Mouse (Mus musculus) layer of hippocampus, adult 18-20 months (tissue): ENCODE results near the gene Aff3. TPM values are rescaled to one million over a fixed set of nuclear protein-coding genes. Genes with fewer than 3 reads are reported as not detected.

Source experiments
- DNase-seq, 2 experiments: peaks; one replicate each; pipeline ENCODE4 v3.0.0; 2022; ENCODE audit warnings: low spot score in 2 of 2
- total RNA-seq, 2 experiments: library from RNA; stranded (reverse); gene quantifications; 2 replicates each; pipeline ENCODE4 v1.2.3; 2021

Aff3 gene
- total RNA-seq, 2 experiments from 2014 or later: 115 to 122 TPM

DNA sequence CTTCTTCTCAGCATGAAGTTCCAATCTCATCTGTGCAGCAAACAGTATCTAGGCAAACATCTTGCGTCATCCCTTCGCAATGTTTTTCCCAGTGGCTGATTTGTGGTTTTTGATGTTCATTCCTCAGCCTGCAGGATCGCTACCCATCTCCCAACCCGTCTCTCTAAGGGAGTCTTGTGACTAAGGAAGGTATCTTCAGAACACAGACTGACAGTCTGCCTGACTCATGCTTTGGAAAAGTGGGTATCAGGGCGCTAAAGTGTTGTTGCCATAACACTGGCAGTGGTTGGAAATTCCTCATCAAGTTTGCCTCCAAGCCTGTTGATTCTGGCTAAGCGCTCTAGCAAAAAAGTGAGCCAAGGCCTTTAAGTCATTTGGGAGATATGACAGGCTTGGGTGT lies 372.8 kb downstream of the Aff3 start:
- no peak for DNase-seq

DNA sequence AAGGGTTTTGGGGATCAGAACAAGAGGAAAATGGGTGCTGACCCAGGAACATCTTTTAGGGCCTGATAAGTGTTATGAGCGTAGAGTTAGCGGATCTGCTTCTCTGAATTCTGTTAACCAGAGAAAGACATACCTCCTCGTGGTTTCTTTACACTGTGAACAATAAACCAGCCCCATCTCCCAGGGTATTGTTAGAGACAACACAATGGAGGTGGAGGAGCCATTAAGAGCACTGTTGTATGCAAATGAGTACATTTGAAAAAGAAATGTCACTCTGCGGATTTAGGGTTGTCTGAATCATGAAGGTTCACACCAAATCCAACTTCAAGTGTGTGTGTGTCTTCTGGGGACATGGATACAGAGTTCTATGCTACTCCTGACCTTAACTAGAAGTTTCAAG lies 373.3 kb downstream of the Aff3 start:
- DNase-seq: no peak

DNA sequence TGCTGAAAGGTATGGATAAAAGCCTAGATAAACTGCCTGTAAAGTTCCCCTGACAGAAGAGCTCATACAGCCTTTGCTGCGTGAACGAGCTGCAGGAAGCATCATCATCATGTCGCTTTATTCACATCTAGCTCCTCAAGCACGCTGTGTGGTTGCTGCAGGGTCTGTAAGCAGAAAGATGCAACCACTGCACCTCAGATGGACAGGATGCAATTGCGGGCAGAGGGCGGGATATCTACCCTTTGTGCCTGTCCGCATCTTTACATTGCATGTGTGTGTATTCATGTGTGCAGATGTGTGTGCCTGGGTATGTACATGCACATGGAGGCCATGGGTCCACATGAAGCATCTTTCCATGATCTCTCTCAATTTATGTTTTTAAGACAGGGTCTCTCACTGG lies 373.9 kb downstream of the Aff3 start:
- no peak for DNase-seq

DNA sequence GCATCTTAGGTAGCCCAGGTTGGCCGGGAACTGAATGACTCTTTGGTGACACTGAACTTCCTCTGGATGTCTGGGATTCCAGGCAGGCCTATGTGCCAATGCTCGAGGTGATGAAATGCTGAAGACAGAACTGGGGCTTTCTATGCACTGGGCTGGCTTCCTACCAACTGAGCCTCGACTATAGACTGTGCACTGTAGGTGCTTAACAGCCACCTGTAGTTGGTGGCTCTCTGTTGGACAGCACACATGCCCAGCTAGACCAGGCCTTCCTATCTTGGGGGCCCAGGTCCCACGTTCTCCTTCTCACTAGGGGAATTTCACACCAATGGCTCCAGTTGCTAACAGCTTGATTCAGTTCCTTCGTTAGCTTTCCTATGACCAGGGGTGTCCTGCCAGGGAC lies 374.9 kb downstream of the Aff3 start:
- DNase-seq: no peak

DNA sequence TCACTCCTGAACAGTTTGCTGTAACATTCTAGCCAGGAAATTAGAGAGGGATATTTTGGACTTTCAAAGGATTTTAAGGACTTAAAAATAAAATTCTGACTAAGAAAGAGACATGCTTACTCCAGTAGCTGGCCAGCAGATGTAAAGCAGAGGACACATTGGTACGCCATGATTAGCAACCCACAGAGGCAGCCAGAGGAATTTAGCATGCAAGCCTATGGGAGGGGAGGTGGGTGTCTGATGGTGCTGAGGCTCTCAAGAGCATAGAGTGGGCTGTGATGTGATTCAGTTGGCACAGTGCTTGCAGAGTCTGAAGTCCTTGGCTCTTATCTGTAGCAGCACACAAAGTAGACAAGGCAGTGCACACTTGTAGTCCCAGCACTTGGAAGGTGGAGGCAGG lies 376.0 kb downstream of the Aff3 start:
- peak; percentile 27 to 53 for DNase-seq

DNA sequence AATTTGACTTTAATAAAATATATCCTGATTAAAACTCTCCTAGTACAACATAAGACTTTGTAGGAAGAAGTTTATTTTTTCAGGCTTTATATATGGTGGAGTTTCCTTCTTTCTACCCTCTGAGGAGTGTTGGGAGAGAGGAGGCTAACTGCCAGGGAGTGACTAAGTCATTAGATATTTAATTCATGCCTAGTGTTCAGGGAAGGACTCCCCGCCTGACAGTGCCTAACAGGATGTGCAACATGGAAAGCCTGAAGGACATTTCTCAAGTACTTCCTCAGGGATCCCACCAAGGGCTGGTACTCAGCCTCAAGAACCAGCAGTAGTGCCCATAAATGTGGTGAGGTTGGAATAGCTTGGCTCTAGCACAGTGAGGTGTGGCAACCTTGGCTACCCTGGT lies 378.2 kb downstream of the Aff3 start:
- DNase-seq: no peak

DNA sequence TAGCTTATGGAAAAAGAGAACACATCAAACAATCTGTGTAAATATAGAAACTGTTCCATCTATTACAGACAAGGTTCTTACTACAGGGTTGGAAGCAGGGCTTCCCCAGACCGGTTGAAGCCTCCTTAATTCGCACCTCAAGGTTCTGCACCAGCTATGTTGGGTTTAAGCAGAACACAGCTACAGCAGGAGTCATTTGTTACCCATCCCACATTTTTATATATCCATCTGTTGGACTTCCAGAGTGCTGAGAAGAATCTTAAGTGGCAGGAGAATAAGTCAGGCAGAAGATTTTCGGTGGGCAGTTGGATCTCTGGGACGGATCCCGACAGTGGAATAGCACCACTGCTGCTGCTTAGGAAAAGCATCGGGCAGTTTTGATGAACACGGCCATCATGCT lies 384.2 kb downstream of the Aff3 start:
- DNase-seq: no peak

DNA sequence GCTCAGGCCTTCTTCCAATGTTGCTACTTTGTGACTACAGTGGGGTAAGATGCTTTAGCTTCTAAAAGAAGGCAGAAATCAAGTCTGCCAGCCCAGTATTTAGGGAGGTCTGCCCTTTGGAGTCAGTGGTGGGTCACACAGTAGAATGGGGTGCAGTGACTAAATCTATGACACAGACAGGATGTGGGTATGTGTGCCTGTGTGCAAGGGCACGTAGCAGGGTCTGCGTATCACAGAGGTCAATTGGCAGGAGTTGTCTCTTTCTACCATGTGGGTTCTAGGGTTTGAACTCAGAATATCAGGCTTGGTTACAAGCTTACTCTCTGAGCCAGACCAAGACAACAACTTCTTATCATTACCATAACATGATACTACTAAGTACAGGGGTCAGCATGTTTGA lies 393.4 kb downstream of the Aff3 start:
- no peak for DNase-seq

DNA sequence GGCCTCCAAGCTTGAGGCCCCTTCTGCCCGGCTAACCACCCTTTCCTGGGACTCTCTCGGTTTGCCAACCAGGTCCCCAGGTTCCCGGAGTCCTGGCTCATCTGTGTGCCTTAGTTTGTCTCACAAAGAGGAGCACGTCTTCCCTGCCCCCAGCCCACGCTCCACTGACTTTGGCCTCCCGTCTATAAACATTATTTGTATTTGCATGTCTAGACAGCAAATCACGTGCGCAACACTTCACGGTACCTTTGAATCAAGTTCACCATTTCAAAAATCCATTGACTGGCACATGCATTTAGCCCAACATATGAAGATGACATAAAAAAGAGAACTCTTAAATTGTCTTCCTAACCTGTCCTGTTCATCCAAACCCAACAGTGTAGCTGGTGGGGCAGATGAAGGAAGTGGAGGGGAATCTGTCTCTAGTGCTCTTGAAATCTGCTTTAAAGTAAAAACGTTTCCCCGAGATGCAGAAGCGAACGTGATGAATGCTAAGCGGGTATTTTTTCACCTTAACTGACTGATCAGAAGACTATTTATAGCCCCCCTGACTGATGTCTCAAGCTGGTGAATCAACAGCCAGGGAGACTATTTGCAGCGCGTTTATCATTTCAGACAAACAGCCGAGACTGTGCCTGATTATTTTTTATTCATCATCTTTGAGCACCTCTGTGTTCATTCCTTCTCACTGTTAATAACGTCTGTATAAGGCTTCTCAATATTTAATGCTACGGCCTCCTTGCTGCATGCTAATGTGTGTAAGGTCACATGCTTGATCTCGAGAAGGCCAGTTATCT lies 396.3 kb downstream of the Aff3 start:
- DNase-seq: no peak

DNA sequence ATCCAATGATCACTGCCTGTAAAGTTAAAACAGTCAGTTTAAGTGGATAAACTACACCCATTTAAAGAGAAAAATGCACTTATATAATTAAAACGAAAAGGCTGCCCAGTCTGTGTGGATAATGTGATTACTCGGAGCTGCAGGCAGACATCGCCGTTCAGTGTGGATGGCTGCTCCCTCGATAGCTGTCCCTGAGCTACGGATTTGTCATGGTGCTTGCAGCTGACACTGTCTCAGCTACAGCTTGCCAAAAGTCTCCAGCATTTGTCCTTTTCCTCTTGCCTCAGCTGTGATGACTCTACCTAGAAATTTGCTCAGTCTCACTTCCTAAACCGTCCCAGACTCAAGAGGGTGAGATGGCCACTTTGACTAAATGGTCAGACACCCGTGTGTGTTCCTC lies 401.5 kb downstream of the Aff3 start:
- peak in 1 of 2 experiments; percentile 43 for DNase-seq

DNA sequence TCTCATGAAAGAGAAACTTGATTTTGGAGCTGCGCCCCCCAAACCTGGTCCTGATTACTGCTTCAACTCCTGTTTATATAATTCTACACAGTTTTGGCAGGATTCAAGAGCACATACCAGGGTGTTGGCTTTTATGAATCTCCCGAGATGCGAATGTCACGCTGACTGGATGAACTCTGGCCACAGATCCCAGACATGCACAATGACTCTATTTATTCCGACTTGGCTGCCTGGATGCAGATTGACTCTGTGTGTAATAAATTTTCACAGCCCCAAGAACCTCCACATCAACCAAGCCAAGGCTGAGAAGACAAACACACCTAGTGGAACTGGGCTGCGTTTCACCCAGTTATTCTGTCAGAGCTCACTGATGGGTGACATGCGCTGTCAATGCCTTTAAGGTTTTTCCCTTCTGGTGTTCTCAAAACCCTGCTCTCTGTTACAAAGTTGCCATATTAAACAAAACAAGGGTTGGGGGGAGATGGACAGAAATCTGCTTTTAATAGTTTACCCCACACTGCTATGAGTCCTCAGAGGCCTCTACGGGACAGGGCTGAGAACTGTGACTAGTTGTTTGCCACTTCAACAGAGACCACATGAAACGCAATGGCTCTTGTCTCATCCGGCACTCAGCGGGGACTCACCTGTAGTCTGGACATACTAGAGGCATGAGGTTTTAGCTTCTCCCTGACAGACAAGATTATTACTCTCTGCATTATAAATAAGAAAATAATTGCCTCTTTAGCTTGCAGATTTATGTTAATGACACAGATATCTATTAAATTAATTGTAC lies 402.2 kb downstream of the Aff3 start:
- no peak for DNase-seq

DNA sequence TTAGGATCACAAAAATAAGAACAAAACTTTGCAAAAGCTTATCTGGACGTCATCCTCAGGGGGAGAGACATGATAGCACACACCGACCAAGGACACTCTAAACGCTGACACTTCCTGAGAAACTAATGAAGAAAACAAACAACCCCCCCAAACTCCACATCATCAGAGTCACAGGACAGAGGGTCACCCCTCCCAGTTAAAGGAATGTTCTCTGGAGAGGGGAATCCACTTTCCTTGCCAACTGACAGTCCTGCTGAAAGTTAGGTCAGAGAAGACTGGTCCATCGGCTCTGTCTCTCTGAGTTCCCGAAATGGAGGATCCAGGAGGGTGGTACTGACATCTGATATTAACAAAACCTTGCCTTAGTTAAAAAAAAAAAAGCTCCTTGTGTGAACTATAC lies 403.7 kb downstream of the Aff3 start:
- DNase-seq: no peak

DNA sequence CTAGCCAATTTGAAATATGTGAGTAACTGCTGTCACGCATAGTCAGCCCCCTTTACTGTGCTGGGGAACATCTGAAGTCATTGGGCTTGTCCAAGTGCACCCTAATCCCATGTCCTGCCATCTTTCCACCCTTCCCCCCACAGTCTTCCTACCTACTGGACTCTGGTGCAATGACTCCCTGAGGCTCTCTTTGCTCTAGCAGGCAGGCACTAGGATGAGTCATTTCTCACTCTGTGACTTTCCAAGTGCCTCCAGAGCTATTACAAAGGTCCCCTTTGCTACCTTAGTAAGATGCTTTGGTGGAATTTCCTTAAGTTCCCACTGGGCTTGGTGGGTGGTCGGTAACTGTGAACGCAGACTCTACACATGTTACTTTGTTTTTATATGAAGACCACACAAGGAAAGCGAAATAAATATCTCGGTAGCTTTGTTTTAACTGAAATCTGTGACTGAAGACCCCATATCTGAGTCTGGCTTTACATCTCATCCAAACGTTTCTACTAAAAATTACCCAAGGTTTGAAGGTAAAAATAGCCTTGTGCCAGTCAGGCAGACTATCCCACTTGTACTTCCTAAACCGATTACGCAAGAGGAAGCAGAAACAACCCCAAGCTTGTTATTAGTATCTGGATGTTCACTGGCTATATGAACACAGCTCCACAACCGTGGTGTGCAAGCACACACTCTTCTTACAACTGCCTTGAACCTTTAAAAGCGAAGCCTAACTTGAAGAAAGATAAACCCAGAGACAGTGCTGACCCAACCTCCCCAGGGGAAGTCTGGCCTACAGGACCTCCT lies 405.0 kb downstream of the Aff3 start:
- no peak for DNase-seq

DNA sequence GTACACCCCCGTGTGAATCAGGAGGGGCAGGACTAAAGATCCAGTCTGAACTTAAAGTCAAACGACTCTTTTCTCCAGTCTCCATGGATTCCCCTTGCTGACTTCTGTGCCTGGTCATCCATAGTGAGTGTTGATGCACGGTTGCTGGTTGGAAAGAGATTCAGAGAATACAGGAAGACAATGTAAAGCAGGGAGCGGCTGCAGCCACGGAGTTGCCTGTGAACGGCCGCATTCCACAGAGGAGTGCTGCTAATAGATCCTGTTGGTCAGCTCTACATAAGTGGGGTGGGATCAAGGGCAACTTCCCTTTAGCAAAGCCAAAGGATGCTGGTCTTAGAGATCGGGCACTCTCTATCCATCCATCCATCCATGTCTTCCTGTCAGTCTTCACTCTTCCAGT lies 410.3 kb downstream of the Aff3 start:
- no peak for DNase-seq

DNA sequence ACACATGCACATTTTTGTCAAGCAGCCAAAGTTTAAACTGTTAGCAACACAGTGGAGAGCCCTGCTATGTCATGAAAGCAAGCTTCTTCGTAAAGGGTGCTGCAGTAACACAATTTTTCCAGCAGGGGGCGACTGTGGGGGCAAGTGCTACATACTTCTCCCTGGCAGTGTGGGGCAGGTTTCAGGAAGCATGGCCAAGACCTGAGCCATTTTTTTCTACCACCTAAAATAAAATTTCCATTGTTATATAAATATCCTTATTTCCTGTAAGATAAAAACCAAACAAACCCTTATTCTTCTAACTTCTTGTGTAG lies 412.0 kb downstream of the Aff3 start:
- no peak for DNase-seq

DNA sequence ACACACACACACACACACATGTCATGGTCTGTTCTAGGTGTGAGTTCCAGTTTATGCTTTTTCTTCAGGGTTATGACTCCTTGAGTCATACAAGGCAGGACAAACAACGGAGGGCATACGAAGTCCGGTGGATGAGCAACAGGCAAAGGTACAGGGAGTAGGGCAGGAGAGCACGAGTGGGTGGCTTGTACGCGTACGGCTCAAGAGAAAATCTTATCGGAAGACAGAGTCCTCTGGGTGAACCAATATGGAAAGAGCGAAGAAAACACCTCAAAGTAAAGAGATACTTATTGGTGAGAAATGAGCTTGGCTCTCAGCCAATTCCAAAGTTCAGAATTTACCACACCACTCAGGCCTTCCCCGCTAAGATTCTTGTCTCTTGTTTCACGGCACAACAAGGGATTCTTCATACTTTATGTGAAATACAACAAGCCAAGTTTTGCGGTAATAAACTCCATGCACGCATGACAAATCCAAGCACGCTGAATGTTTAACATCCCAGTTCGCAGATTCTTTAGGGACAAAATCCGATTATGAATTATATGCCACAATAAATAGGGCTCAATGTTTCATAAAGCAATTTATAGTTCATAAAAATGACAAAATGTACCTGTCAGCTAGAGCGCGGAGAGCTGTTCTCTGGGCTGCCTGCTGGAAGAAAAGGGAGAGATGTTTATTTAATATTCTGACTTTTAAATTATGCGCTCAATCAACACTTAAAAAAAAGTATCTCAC lies 412.6 kb downstream of the Aff3 start:
- no peak for DNase-seq

DNA sequence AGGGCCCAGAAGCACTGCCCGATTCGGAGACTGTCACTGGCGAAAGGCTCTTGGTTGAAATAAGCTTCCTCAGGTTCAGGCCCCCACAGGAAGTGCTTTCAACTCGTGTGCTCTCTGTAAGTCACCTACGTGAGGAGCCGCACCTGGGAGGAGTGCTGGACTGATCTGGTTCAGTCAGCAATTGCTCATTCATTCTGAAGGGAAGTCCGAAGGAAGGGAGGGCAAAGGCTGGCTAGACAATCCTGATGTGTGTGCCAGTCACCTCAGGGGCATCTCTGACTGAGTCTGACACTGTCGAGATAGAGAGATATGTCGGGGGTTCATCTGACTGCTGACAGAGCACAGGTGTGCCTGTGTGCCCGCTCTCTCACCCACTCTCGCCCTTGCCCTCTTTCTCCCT lies 413.3 kb downstream of the Aff3 start:
- DNase-seq: no peak

DNA sequence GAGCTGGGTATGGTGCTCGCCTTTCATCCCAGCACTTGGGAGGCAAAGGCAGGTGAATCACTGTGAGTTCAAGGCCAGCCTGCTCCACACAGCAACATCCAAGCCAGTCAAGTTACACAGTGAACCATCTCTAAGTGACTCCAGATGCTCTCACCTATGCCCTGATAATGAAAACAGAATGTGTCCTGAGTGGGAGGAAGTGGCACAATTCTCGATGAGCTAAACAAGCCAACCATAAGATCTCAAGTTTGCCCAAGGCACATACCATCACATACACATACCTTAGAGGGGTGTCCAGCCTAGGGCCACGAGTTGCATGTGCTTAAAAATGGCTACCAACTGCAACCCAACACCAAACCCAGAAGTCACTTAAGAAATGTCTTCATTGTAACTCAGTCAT lies 414.5 kb downstream of the Aff3 start:
- no peak for DNase-seq

DNA sequence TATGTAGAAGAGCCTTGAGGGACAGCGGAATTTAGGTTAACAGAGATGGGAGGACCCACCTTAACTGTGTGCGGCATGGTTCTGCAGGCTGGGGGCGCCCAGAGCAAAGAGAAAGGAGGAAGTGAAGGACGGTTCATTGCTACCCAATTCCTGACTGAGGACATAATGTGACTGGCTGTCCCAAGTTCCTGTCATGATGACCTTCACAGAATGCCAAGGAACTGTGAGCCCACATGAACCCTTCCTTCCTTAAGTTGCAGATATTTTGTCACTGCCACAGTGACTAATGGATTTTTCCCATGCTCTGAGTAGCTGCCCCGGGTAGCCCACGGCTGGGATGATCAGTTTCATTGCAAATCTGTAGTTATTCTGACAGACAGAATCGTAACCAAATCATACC lies 415.2 kb downstream of the Aff3 start:
- DNase-seq: no peak

DNA sequence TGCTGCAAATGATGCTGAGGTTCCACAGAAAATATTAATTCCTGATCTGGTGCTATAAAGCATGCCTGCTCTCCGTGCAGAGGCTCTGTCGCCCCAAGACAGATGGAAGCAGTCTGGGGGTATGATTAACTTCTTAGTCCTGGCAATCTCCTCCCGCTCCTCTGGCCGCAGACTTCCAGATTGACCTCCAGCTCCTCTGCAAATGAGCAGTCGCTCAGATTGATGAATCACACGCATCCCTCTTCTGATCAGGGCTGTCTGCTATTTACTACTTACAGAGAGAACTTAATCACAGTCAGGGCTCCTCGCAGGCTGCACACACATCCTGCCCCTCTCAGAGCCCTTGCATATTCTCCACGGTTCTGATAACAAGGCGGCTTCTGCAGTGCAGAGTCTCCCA lies 416.7 kb downstream of the Aff3 start:
- no peak for DNase-seq

DNA sequence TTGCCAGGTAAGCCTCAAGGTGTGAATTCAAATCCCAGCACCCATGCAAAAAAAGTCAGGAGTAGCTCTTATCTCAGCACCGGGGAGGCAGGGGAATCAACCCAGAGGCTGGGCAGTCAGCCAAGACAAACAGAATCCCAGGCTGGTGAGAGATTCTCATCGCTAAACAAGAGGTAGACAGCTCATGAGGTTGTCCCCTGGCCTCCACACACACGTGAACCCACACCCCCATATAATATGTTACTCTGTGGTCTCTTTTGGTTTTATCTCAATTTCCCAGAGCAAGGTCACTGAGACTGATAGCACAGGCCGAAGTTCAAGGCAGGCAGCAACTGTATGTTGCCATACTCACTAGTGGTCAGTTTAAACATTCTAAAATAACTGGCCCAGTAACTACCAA lies 422.2 kb downstream of the Aff3 start:
- DNase-seq: no peak

DNA sequence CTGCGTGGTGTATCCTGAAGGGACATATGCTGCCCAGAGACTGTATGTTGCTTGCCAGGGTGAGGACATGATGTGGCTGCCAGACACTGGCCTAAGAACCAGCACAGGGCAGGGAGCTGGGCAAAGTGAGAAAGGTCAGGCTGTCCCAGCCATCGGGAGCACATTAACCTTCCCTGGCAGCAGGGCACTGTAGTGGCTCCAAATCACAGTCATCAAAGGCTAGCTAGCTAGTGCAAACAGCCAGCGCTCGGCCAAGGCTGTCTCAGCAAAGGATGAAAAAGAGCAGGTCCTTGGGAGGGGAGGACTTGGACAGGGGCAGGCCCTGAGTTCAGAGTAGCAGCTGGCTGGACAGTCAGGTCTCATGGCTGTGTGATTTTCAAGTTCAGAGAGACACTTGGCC lies 423.0 kb downstream of the Aff3 start:
- no peak for DNase-seq
